Mouse (Mus musculus) lung, embryonic 14.5 days (tissue): ENCODE measurements around the gene Il2rg. TPM values are rescaled to one million over a fixed set of nuclear protein-coding genes. Genes with fewer than 3 reads are reported as not detected.

Experiments
- ATAC-seq: fragments of 200-750 bp; cut with Nextera tagmentation; 2 replicates; pipeline ENCODE4 v1.8.0; 2017; ENCODE audit warnings: mild to moderate bottlenecking, moderate TSS enrichment, moderate library complexity; ENCODE audit not compliant: insufficient read depth
- DNase-seq: peaks from one replicate; pipeline ENCODE4 v3.0.0-alpha.2; 2015
- H3K27ac ChIP-seq: fragments of 300-500 bp; sonication (generic); 2 replicates; pipeline ENCODE4 v1.5.1; 2014; ENCODE audit warnings: low read depth, mild to moderate bottlenecking, moderate library complexity
- H3K27me3 ChIP-seq: fragments of 300-500 bp; sonication (generic); 2 replicates; pipeline ENCODE4 v1.6.1; 2014; ENCODE audit warnings: low read length, control low read depth; ENCODE audit not compliant: insufficient read depth
- H3K36me3 ChIP-seq: fragments of 300-500 bp; sonication (generic); 2 replicates; pipeline ENCODE4 v1.6.1; 2014; ENCODE audit warnings: control low read depth; ENCODE audit not compliant: insufficient read depth
- H3K4me1 ChIP-seq: fragments of 300-500 bp; sonication (generic); 2 replicates; pipeline ENCODE4 v1.6.1; 2014; ENCODE audit warnings: antibody characterized with exemption, control low read depth; ENCODE audit not compliant: insufficient read depth
- H3K4me2 ChIP-seq: fragments of 300-500 bp; sonication (generic); 2 replicates; pipeline ENCODE4 v1.6.1; 2014; ENCODE audit warnings: mild to moderate bottlenecking
- H3K4me3 ChIP-seq: fragments of 300-500 bp; sonication (generic); 2 replicates; pipeline ENCODE4 v1.5.1; 2014; ENCODE audit warnings: low read depth, low read length
- H3K9ac ChIP-seq: fragments of 300-500 bp; sonication (generic); 2 replicates; pipeline ENCODE4 v1.6.1; 2014
- H3K9me3 ChIP-seq: fragments of 300-500 bp; sonication (generic); 2 replicates; pipeline ENCODE4 v1.6.1; 2016; ENCODE audit warnings: low read depth, low read length, control low read depth
- CTCF ChIP-seq: IDR thresholded peaks from 2 replicates; pipeline ENCODE4 v1.5.1; 2016; ENCODE audit warnings: antibody characterized with exemption, low read depth
- WGBS: fragments of 180-500 bp; shearing (Covaris S2); extraction: QIAGEN DNeasy Blood & Tissue Kit; methylation state at CpG from one replicate; pipeline ENCODE4 v1.1.7; 2014; 5-methylcytosine and 5-hydroxymethylcytosine counted together
- polyA plus RNA-seq: library from polyadenylated mRNA; unstranded; fragments of >200 nt; fragmentation: Nextera tagmentation; extraction: Ambion mirVana; gene quantifications from 2 replicates; pipeline ENCODE4 v1.2.1, GENCODE M21; 2014

Gene Il2rg
- polyA plus RNA-seq, 1 experiment from 2014 or later: 17.9 TPM

GRCm38 (mm10) chrX:101260441-101261325 is 7.4 kb downstream of the Il2rg start:
- no peaks in the 10 kb centered on the region for H3K27me3 ChIP-seq
- H3K4me2 ChIP-seq: peak overlapping the region; percentile 15; the same call in 1 of the 2 replicates
- no peak overlapping the region for H3K4me3 ChIP-seq
- no peaks in the 10 kb centered on the region for H3K9me3 ChIP-seq
- ATAC-seq (peak; percentile 81), DNase-seq (peak; percentile 70)
- WGBS: 19% methylated on average over 10 of the region's 13 CpGs
- peak overlapping the region; percentile 77 for H3K27ac ChIP-seq
- no peak for TF ChIP-seq CTCF
- H3K4me1 ChIP-seq: no peaks in the 10 kb centered on the region
- H3K36me3 ChIP-seq: no peaks in the 10 kb centered on the region
- H3K9ac ChIP-seq: 0 out of 2 replicates have a peak overlapping the region, but pooled peaks have one; percentile 5

GRCm38 (mm10) chrX:101256603-101257002 is 11.5 kb downstream of the Il2rg start:
- no peaks in the 10 kb centered on the region for H3K27me3 ChIP-seq
- no peaks in the 10 kb centered on the region for H3K36me3 ChIP-seq
- 87% methylated on average over 13 of the region's 13 CpGs for WGBS
- no peaks in the 10 kb centered on the region for H3K9me3 ChIP-seq
- DNase-seq (peak; percentile 32), ATAC-seq (no peak)
- TF ChIP-seq CTCF: peak; percentile 30; the same call in 1 of the 2 replicates
- H3K4me1 ChIP-seq: no peaks in the 10 kb centered on the region
- H3K4me2 ChIP-seq: peak overlapping the region; percentile 72
- H3K27ac ChIP-seq: no peak overlapping the region
- H3K9ac ChIP-seq: no peak overlapping the region
- H3K4me3 ChIP-seq: no peak overlapping the region

GRCm38 (mm10) chrX:101254740-101255139 is 13.3 kb downstream of the Il2rg start:
- TF ChIP-seq CTCF: no peak
- ATAC-seq: peak; percentile 38
- Histone ChIP-seq H3K9ac (peak overlapping the region; percentile 56), H3K36me3 (no peaks in the 10 kb centered on the region), H3K9me3 (no peaks in the 10 kb centered on the region), H3K4me1 (no peaks in the 10 kb centered on the region), H3K27me3 (no peaks in the 10 kb centered on the region), H3K4me3 (peak overlapping the region; percentile 52), H3K4me2 (peak overlapping the region; percentile 72), H3K27ac (0 out of 2 replicates have a peak overlapping the region, but pooled peaks have one; percentile 30)
- DNase-seq: peak; percentile 18
- WGBS: 13% methylated on average over 26 of the region's 26 CpGs

GRCm38 (mm10) chrX:101253952-101254729 is 13.9 kb downstream of the Il2rg start, which contains the start of gene Foxo4:
Foxo4 (plus strand) TSS chrX:101254528.
- Histone ChIP-seq H3K9ac (peak within 1 kb of the TSS; percentile 56), H3K4me3 (peak within 1 kb of the TSS; percentile 52), H3K4me1 (no peaks in the 10 kb centered on the region), H3K27me3 (no peaks in the 10 kb centered on the region), H3K36me3 (no peaks in the 10 kb centered on the region), H3K27ac (peak within 1 kb of the TSS; percentile 30; the same call in 1 of the 2 replicates), H3K4me2 (peak within 1 kb of the TSS; percentile 72), H3K9me3 (no peaks in the 10 kb centered on the region)
- TF ChIP-seq CTCF: no peak
- DNase-seq (peak; percentile 93), ATAC-seq (peak; percentile 93)
- WGBS: 14% methylated on average over 46 of the region's 47 CpGs

- DNase-seq (no peak), ATAC-seq (no peak)
- Histone ChIP-seq H3K4me3 (no peak overlapping the region), H3K4me2 (no peak overlapping the region), H3K36me3 (no peaks in the 10 kb centered on the region), H3K9ac (no peak overlapping the region), H3K27ac (no peak overlapping the region), H3K4me1 (no peaks in the 10 kb centered on the region), H3K27me3 (no peaks in the 10 kb centered on the region), H3K9me3 (no peaks in the 10 kb centered on the region)
- no peak for TF ChIP-seq CTCF
- WGBS: 20% methylated on average over 1 of the region's 1 CpGs
These were observed 23.0 kb downstream of the Il2rg start for GRCm38 (mm10) chrX:101245011-101245410.

- H3K9ac ChIP-seq: no peak overlapping the region
- H3K27ac ChIP-seq: peak overlapping the region; percentile 33; the same call in 1 of the 2 replicates
- DNase-seq (no peak), ATAC-seq (0 out of 2 replicates have a peak, but pooled peaks have one; percentile 2)
- TF ChIP-seq CTCF: no peak
- 24% methylated on average over 7 of the region's 7 CpGs for WGBS
- H3K27me3 ChIP-seq: no peaks in the 10 kb centered on the region
- peak overlapping the region; percentile 60 for H3K4me2 ChIP-seq
- H3K4me1 ChIP-seq: no peaks in the 10 kb centered on the region
- no peaks in the 10 kb centered on the region for H3K9me3 ChIP-seq
- H3K4me3 ChIP-seq: peak overlapping the region; percentile 53
- no peaks in the 10 kb centered on the region for H3K36me3 ChIP-seq
These were observed 45.3 kb downstream of the Il2rg start for GRCm38 (mm10) chrX:101222796-101223162.
